Mouse (Mus musculus) midbrain, embryonic 14.5 days (tissue): ENCODE data around the gene Tmtc4. TPM values are rescaled to one million over a fixed set of nuclear protein-coding genes. Genes with fewer than 3 reads are reported as not detected.

Experiments
- ATAC-seq: fragments of 200-750 bp; cut with Nextera tagmentation; 2 replicates; pipeline ENCODE4 v1.8.0; 2017; ENCODE audit warnings: moderate number of reproducible peaks, moderate library complexity; ENCODE audit not compliant: low FRiP score, low TSS enrichment
- DNase-seq: peaks from one replicate; pipeline ENCODE4 v3.0.0-alpha.2; 2015
- H3K27ac ChIP-seq: fragments of 300-500 bp; sonication (generic); replicated peaks from 2 replicates; pipeline ENCODE4 v1.5.1; 2014; ENCODE audit warnings: mild to moderate bottlenecking, low read depth, low read length, moderate library complexity
- H3K27me3 ChIP-seq: fragments of 300-500 bp; sonication (generic); 2 replicates; pipeline ENCODE4 v1.6.1; 2014; ENCODE audit warnings: low read length, control low read depth, mixed read lengths; ENCODE audit not compliant: control insufficient read depth, insufficient read depth
- H3K36me3 ChIP-seq: fragments of 300-500 bp; sonication (generic); 2 replicates; pipeline ENCODE4 v1.6.1; 2014; ENCODE audit warnings: low read length, control low read depth; ENCODE audit not compliant: control insufficient read depth, insufficient read depth
- H3K4me1 ChIP-seq: fragments of 300-500 bp; sonication (generic); 2 replicates; pipeline ENCODE4 v1.6.1; 2014; ENCODE audit warnings: mild to moderate bottlenecking, antibody characterized with exemption, low read length, control low read depth; ENCODE audit not compliant: control insufficient read depth, insufficient read depth
- H3K4me2 ChIP-seq: fragments of 300-500 bp; sonication (generic); 2 replicates; pipeline ENCODE4 v1.6.1; 2014; ENCODE audit warnings: mild to moderate bottlenecking, low read length, moderate library complexity
- H3K4me3 ChIP-seq: fragments of 300-500 bp; sonication (generic); replicated peaks from 2 replicates; pipeline ENCODE4 v1.5.1; 2014; ENCODE audit warnings: low read depth, low read length
- H3K9ac ChIP-seq: fragments of 300-500 bp; sonication (generic); replicated peaks from 2 replicates; pipeline ENCODE4 v1.6.1; 2014; ENCODE audit warnings: mild to moderate bottlenecking, low read length, moderate library complexity
- H3K9me3 ChIP-seq: fragments of 300-500 bp; sonication (generic); 2 replicates; pipeline ENCODE4 v1.6.1; 2016; ENCODE audit warnings: low read length, control low read depth, mixed read lengths; ENCODE audit not compliant: control insufficient read depth
- WGBS: fragments of 180-500 bp; shearing (Covaris S2); extraction: QIAGEN DNeasy Blood & Tissue Kit; methylation state at CpG from one replicate; pipeline ENCODE4 v1.1.7; 2014; 5-methylcytosine and 5-hydroxymethylcytosine counted together
- polyA plus RNA-seq: library from polyadenylated mRNA; unstranded; fragments of >200 nt; fragmentation: Nextera tagmentation; extraction: Ambion mirVana; gene quantifications from 2 replicates; pipeline ENCODE4 v1.2.1, GENCODE M21; 2014

The Tmtc4 gene
- 45.7 and 61.8 TPM in 2 replicates for polyA plus RNA-seq

DNA sequence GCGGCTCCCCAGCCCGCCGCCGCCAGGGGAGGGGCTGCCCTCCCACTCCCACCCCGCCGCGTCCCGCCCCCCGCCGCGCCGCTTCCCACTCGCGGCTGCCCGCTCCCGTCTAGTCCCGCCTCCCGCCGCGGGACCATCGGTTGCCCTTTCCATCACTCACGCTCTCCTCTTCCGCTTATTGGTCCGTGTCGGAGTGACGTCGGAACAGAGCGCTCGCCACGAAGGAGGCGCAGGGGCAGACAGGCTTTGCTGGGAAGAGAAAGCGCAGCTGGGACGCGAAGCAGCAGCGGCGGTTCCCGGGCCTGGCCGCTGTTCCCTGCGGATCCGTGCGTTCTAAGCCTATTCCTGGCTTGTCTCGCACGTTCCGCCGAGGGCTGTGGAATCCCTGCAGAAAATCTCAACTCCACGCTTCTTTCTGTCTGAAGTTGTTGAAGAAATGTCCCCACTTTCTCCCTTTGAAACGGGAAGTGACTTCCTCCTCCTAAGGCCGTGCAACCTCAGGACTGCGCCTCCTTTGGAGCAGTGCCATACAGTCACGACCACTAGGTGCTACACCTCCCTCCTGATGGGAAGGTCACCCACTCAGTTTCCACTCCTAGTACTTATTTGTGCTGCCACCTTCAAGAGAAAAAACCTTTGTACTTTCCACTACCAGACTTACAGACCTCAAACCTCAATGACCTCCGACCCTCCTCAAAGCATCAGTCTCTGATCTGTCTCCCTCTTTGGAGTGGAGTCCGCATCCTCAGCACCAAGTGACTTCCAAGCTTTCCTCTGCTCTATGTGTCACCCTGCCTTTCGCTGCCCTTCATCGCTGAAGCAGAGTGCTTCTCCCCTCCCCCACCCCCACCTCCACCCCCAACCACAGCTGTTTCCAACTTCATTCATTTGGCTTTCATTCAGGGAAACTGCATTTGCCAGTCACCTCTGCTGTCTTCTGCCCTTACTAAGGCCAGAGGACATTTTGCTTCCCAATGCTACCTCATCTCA, at the start of gene Tmtc4:
Gene Tmtc4, minus strand, starts transcription at position 810 of the 990 bp plus-strand sequence.
- peaks cover 18% of the 10 kb centered on the region for H3K4me1 ChIP-seq
- H3K4me3 ChIP-seq: peak within 1 kb of the TSS; percentile 83
- H3K9me3 ChIP-seq: no peaks in the 10 kb centered on the region
- H3K36me3 ChIP-seq: no peaks in the 10 kb centered on the region
- H3K27me3 ChIP-seq: no peaks in the 10 kb centered on the region
- under 1% methylated on average over 51 of the region's 54 CpGs for WGBS
- peak within 1 kb of the TSS; percentile 81 for H3K4me2 ChIP-seq
- ATAC-seq: peak; percentile 98
- peak; percentile 98 for DNase-seq
- H3K9ac ChIP-seq: peak within 1 kb of the TSS; percentile 92
- H3K27ac ChIP-seq: peak within 1 kb of the TSS; percentile 91

- H3K4me1 ChIP-seq: no peaks in the 10 kb centered on the region
- no peak overlapping the region for H3K4me2 ChIP-seq
- DNase-seq: no peak
- WGBS: 84% methylated on average over 1 of the region's 1 CpGs
- H3K27me3 ChIP-seq: no peaks in the 10 kb centered on the region
- no peak overlapping the region for H3K27ac ChIP-seq
- H3K36me3 ChIP-seq: no peaks in the 10 kb centered on the region
- peaks cover 5% of the 10 kb centered on the region; the same call in 1 of the 2 replicates for H3K9me3 ChIP-seq
- H3K9ac ChIP-seq: no peak overlapping the region
- ATAC-seq: no peak
- H3K4me3 ChIP-seq: no peak overlapping the region
These were observed 48.6 kb upstream of the Tmtc4 start for GRCm38 (mm10) chr14:123032435-123032834.

GRCm38 (mm10) chr14:123027876-123028275, 44.0 kb upstream of the Tmtc4 start:
- ATAC-seq (no peak), DNase-seq (no peak)
- H3K36me3 ChIP-seq: no peaks in the 10 kb centered on the region
- no peaks in the 10 kb centered on the region for H3K27me3 ChIP-seq
- peaks cover 5% of the 10 kb centered on the region; the same call in 1 of the 2 replicates for H3K9me3 ChIP-seq
- H3K4me1 ChIP-seq: no peaks in the 10 kb centered on the region
- H3K4me3 ChIP-seq: no peak overlapping the region
- no peak overlapping the region for H3K4me2 ChIP-seq
- 74% methylated on average over 2 of the region's 2 CpGs for WGBS
- no peak overlapping the region for H3K27ac ChIP-seq
- no peak overlapping the region for H3K9ac ChIP-seq

- H3K36me3 ChIP-seq: no peaks in the 10 kb centered on the region
- no peaks in the 10 kb centered on the region for H3K27me3 ChIP-seq
- H3K9me3 ChIP-seq: no peaks in the 10 kb centered on the region; the same call in 1 of the 2 replicates
- no peak overlapping the region for H3K4me2 ChIP-seq
- no peak for ATAC-seq
- no peak overlapping the region for H3K27ac ChIP-seq
- H3K4me3 ChIP-seq: no peak overlapping the region
- H3K9ac ChIP-seq: no peak overlapping the region
- no peaks in the 10 kb centered on the region for H3K4me1 ChIP-seq
- peak; percentile 8 for DNase-seq
These were observed 39.1 kb upstream of the Tmtc4 start for GRCm38 (mm10) chr14:123022981-123023380.

- no peak overlapping the region for H3K9ac ChIP-seq
- no peak overlapping the region for H3K27ac ChIP-seq
- DNase-seq: no peak
- no peak for ATAC-seq
- no peaks in the 10 kb centered on the region for H3K4me1 ChIP-seq
- WGBS: 88% methylated on average over 1 of the region's 1 CpGs
- H3K9me3 ChIP-seq: no peaks in the 10 kb centered on the region; the same call in 1 of the 2 replicates
- H3K27me3 ChIP-seq: no peaks in the 10 kb centered on the region
- H3K4me3 ChIP-seq: no peak overlapping the region
- H3K36me3 ChIP-seq: no peaks in the 10 kb centered on the region
- H3K4me2 ChIP-seq: no peak overlapping the region
These were observed 32.5 kb upstream of the Tmtc4 start for GRCm38 (mm10) chr14:123016310-123016709.

DNA sequence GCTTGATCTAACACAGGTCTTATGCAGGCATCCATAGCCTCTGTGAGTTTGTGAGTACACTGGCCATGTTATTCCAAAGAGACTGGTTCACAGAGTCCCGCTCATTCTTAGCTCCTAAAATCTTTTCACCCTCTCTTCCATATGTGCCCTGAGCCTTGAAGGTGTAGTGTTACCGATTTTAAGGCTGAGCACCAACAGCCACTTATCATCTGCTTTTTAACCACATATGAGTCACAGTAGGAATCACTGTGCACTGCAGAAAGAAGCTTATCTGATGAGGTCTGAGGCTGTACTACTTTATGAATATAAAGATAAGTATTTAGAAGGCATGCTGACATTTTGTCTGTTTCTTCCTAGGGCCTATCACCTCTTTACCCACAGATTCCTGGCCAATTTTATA, 31.9 kb upstream of the Tmtc4 start:
- 89% methylated on average over 2 of the region's 2 CpGs for WGBS

GRCm38 (mm10) chr14:123009108-123010018, 25.5 kb upstream of the Tmtc4 start:
- no peak overlapping the region for H3K9ac ChIP-seq
- ATAC-seq (peak; percentile 83), DNase-seq (peak; percentile 71)
- 31% methylated on average over 18 of the region's 18 CpGs for WGBS
- H3K36me3 ChIP-seq: no peaks in the 10 kb centered on the region
- no peaks in the 10 kb centered on the region for H3K9me3 ChIP-seq
- H3K27ac ChIP-seq: peak overlapping the region; percentile 70
- H3K27me3 ChIP-seq: no peaks in the 10 kb centered on the region
- no peak overlapping the region for H3K4me2 ChIP-seq
- 0 out of 2 replicates have a peak, but pooled peaks cover 3% of the 10 kb centered on the region for H3K4me1 ChIP-seq
- H3K4me3 ChIP-seq: no peak overlapping the region

More for the DNA sequence above, 31.9 kb upstream of the Tmtc4 start:
- DNase-seq (no peak), ATAC-seq (no peak)
- Histone ChIP-seq H3K27me3 (no peaks in the 10 kb centered on the region), H3K9ac (no peak overlapping the region), H3K9me3 (no peaks in the 10 kb centered on the region; the same call in 1 of the 2 replicates), H3K4me1 (no peaks in the 10 kb centered on the region), H3K4me2 (no peak overlapping the region), H3K4me3 (no peak overlapping the region), H3K36me3 (no peaks in the 10 kb centered on the region), H3K27ac (no peak overlapping the region)

- no peak overlapping the region for H3K4me3 ChIP-seq
- H3K9ac ChIP-seq: no peak overlapping the region
- H3K27me3 ChIP-seq: no peaks in the 10 kb centered on the region
- DNase-seq (peak; percentile 7), ATAC-seq (peak; percentile 54; the same call in 1 of the 2 replicates)
- 44% methylated on average over 2 of the region's 2 CpGs for WGBS
- H3K36me3 ChIP-seq: no peaks in the 10 kb centered on the region
- H3K4me1 ChIP-seq: 0 out of 2 replicates have a peak, but pooled peaks cover 3% of the 10 kb centered on the region
- H3K27ac ChIP-seq: peak overlapping the region; percentile 70
- no peak overlapping the region for H3K4me2 ChIP-seq
- no peaks in the 10 kb centered on the region for H3K9me3 ChIP-seq
These were observed 24.8 kb upstream of the Tmtc4 start for GRCm38 (mm10) chr14:123008672-123009071.
